Comparison of ENCODE assay signal across 7 mouse cellular contexts in the genomic region with DNA sequence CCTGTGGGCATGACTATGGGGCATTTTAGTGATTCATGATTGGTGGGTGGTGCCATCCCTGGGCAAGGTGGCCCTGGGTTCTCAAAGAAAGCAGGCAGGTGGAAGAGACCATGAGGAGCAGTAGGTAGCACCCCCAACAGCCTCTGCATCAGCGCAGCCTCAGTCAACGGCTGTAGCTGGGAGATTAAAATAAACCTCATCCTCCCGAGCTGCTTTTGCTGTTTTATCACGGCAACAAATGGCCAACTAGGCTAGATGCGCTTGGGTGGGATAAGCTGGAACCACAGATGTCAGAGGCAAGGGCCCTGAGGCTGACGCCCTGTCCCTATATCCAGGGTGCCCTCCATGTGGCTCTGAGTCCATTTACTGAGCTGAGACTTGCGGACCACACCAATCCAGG. TPM values are rescaled to one million over a fixed set of nuclear protein-coding genes. Genes with fewer than 3 reads are reported as not detected.
A peak's percentile ranks its signal among the peaks of the same experiment; 100 is the strongest.
DNase-seq lines count a peak whose midpoint lies in the region; ATAC-seq and TF ChIP-seq lines count a peak whose summit lies in the region.

No protein-coding gene starts in this region.

- H3K9me3 ChIP-seq in E14TG2a.4 (ENCODE audit: low read length) = no peaks in the 10 kb centered on the region
- no peaks in the 10 kb centered on the region for H3K9me3 ChIP-seq in forebrain, postnatal 0 days (ENCODE audit: low read length)
- H3K9me3 ChIP-seq in liver, embryonic 15.5 days (replicated peaks) = no peaks in the 10 kb centered on the region

- no peak for ATAC-seq in forebrain, postnatal 0 days
- ATAC-seq in liver, embryonic 15.5 days (ENCODE audit: insufficient read depth) = peak; percentile 57

- TF ChIP-seq CTCF in C2C12 (IDR thresholded peaks at IDR 0.05; ENCODE audit: control insufficient read depth, insufficient read depth, insufficient read length) (no peak), E14TG2a.4 (conservative IDR thresholded peaks at IDR 0.05; ENCODE audit: low read length) (no peak)
- TF ChIP-seq CTCF in forebrain, postnatal 0 days (IDR thresholded peaks at IDR 0.05; ENCODE audit: low read depth) = no peak

- H3ac ChIP-seq in C2C12 (ENCODE audit: control insufficient read depth, insufficient read length, low read depth) = peak overlapping the region; percentile 22

- H3K4me3 ChIP-seq in C2C12 (ENCODE audit: insufficient read depth, poor library complexity, severe bottlenecking) (peak overlapping the region; percentile 11), E14TG2a.4 (replicated peaks; ENCODE audit: low read length) (peak overlapping the region; percentile 88)
- peak overlapping the region; percentile 96 for H3K4me3 ChIP-seq in forebrain, postnatal 0 days (ENCODE audit: low read depth, low read length)
- H3K4me3 ChIP-seq in liver, embryonic 15.5 days (replicated peaks) = peak overlapping the region; percentile 71

- H3K4me1 ChIP-seq in E14TG2a.4 (replicated peaks; ENCODE audit: low read depth, low read length) = peaks cover 77% of the 10 kb centered on the region
- H3K4me1 ChIP-seq in forebrain, postnatal 0 days (ENCODE audit: insufficient read depth) = peaks cover 29% of the 10 kb centered on the region
- H3K4me1 ChIP-seq in liver, embryonic 15.5 days (replicated peaks) = peaks cover 60% of the 10 kb centered on the region

- no peaks in the 10 kb centered on the region for H3K27me3 ChIP-seq in C2C12 (ENCODE audit: control insufficient read depth, insufficient read depth, insufficient read length)
- peaks cover 16% of the 10 kb centered on the region for H3K27me3 ChIP-seq in E14TG2a.4 (ENCODE audit: insufficient read depth, low read length)
- no peaks in the 10 kb centered on the region for H3K27me3 ChIP-seq in forebrain, postnatal 0 days (ENCODE audit: insufficient read depth, low read length)
- H3K27me3 ChIP-seq in liver, embryonic 15.5 days = peaks cover 19% of the 10 kb centered on the region

- H3K9ac ChIP-seq in forebrain, postnatal 0 days = peak overlapping the region; percentile 99
- H3K9ac ChIP-seq in liver, embryonic 15.5 days = no peak overlapping the region

- no peak for DNase-seq in forebrain, postnatal 0 days
- DNase-seq in gastrocnemius, postnatal 4 days (ENCODE audit: low spot score in 2 of 2) = no peak
- DNase-seq in cerebellum, adult 11 months = no peak
- no peak for DNase-seq in cerebellum, adult 8-10 months

- H3K36me3 ChIP-seq in C2C12 (ENCODE audit: control insufficient read depth, insufficient read depth) (peaks cover 55% of the 10 kb centered on the region), E14TG2a.4 (ENCODE audit: insufficient read depth, low read length) (peaks cover 59% of the 10 kb centered on the region)
- peaks cover 40% of the 10 kb centered on the region for H3K36me3 ChIP-seq in forebrain, postnatal 0 days (ENCODE audit: insufficient read depth)
- peaks cover 21% of the 10 kb centered on the region for H3K36me3 ChIP-seq in liver, embryonic 15.5 days (replicated peaks)

- H3K79me3 ChIP-seq in C2C12 (ENCODE audit: low read depth) = peaks cover 45% of the 10 kb centered on the region

- peak overlapping the region; percentile 98 for H3K27ac ChIP-seq in forebrain, postnatal 0 days (ENCODE audit: low read depth, low read length)
- peak overlapping the region; percentile 79 for H3K27ac ChIP-seq in liver, embryonic 15.5 days (replicated peaks)

- H3K79me2 ChIP-seq in C2C12 (ENCODE audit: control insufficient read depth, insufficient read depth) = peaks cover 66% of the 10 kb centered on the region

- H3K4me2 ChIP-seq in forebrain, postnatal 0 days (ENCODE audit: low read depth) = peak overlapping the region; percentile 97
- peak overlapping the region; percentile 99 for H3K4me2 ChIP-seq in liver, embryonic 15.5 days

- WGBS in forebrain, postnatal 0 days = 55% methylated on average over 7 of the region's 7 CpGs
- 27% methylated on average over 7 of the region's 7 CpGs for WGBS in liver, embryonic 15.5 days (ENCODE audit: insufficient replicate concordance)

TF ChIP-seq in C2C12, 6 proteins besides CTCF, POLR2A, EP300 and RAD21:
- TF ChIP-seq MYOG (IDR thresholded peaks at IDR 0.05; ENCODE audit: control insufficient read depth, extremely low read depth, insufficient read length) (no peak), CEBPB (IDR thresholded peaks at IDR 0.05; ENCODE audit: low read depth) (no peak), USF1 (IDR thresholded peaks at IDR 0.05; ENCODE audit: low read depth) (no peak), MYOD1 (IDR thresholded peaks at IDR 0.05; ENCODE audit: control insufficient read depth, insufficient read length, low read depth) (no peak), MAX (IDR thresholded peaks at IDR 0.05) (no peak), FOSL1 (IDR thresholded peaks at IDR 0.05; ENCODE audit: insufficient read depth, low read length, poor library complexity, severe bottlenecking) (no peak)
TF ChIP-seq in C2C12: peak in this region for 0.

RNA-seq across cellular contexts. Expression of a gene that starts 2.8 kb away (rescaled TPM):
- 37.4 TPM for polyA plus RNA-seq in C2C12 (2012; fragmentation: generic; extraction: Trizol)
- total RNA-seq in forebrain, postnatal 0 days (2014; rRNA removed) = 107 and 120 TPM in 2 replicates
- 18.3 and 18.4 TPM in 2 replicates for polyA plus RNA-seq in forebrain, postnatal 0 days (2015; fragmentation: Nextera tagmentation; extraction: Ambion mirVana)
- polyA plus RNA-seq in liver, embryonic 15.5 days (2015; fragmentation: Nextera tagmentation; extraction: Ambion mirVana) = 0.78 and 0.92 TPM in 2 replicates
- total RNA-seq in gastrocnemius, postnatal 4 days (2021) = 10 to 100 TPM; 17.8 to 18.9 TPM

RNA-seq across cellular contexts. Expression of a gene that starts 14.6 kb away (rescaled TPM):
- 326 TPM for polyA plus RNA-seq in C2C12 (2012; fragmentation: generic; extraction: Trizol)
- total RNA-seq in forebrain, postnatal 0 days (2014; rRNA removed) = 37.9 and 43.9 TPM in 2 replicates
- polyA plus RNA-seq in forebrain, postnatal 0 days (2015; fragmentation: Nextera tagmentation; extraction: Ambion mirVana) = 183 and 196 TPM in 2 replicates
- 63.2 and 74.5 TPM in 2 replicates for polyA plus RNA-seq in liver, embryonic 15.5 days (2015; fragmentation: Nextera tagmentation; extraction: Ambion mirVana)
- total RNA-seq in gastrocnemius, postnatal 4 days (2021) = 100 to 1,000 TPM; 139 to 140 TPM

RNA-seq across cellular contexts. Expression of a gene that starts 21.9 kb away (rescaled TPM):
- polyA plus RNA-seq in C2C12 (2012; fragmentation: generic; extraction: Trizol) = 1,025 TPM
- 230 and 424 TPM in 2 replicates for total RNA-seq in forebrain, postnatal 0 days (2014; rRNA removed)
- 688 and 881 TPM in 2 replicates for polyA plus RNA-seq in forebrain, postnatal 0 days (2015; fragmentation: Nextera tagmentation; extraction: Ambion mirVana)
- 526 and 581 TPM in 2 replicates for polyA plus RNA-seq in liver, embryonic 15.5 days (2015; fragmentation: Nextera tagmentation; extraction: Ambion mirVana)
- total RNA-seq in gastrocnemius, postnatal 4 days (2021) = 100 to 1,000 TPM; 640 to 657 TPM

RNA-seq across cellular contexts. Expression of a gene that starts 28.4 kb away (rescaled TPM):
- polyA plus RNA-seq in C2C12 (2012; fragmentation: generic; extraction: Trizol) = not detected
- 8.3 and 12.9 TPM in 2 replicates for total RNA-seq in forebrain, postnatal 0 days (2014; rRNA removed)
- polyA plus RNA-seq in forebrain, postnatal 0 days (2015; fragmentation: Nextera tagmentation; extraction: Ambion mirVana) = 4.6 and 7.4 TPM in 2 replicates
- polyA plus RNA-seq in liver, embryonic 15.5 days (2015; fragmentation: Nextera tagmentation; extraction: Ambion mirVana) = 0.03 and 0.06 TPM in 2 replicates
- under 1 TPM in 1 of 2 experiments, not detected in 1; 0.34 TPM for total RNA-seq in gastrocnemius, postnatal 4 days (2021)

RNA-seq across cellular contexts. Expression of a gene that starts 36.5 kb away (rescaled TPM):
- polyA plus RNA-seq in C2C12 (2012; fragmentation: generic; extraction: Trizol) = 18.3 TPM
- 0.31 and 0.33 TPM in 2 replicates for total RNA-seq in forebrain, postnatal 0 days (2014; rRNA removed)
- polyA plus RNA-seq in forebrain, postnatal 0 days (2015; fragmentation: Nextera tagmentation; extraction: Ambion mirVana) = 0.70 and 0.81 TPM in 2 replicates
- 2.2 and 2.3 TPM in 2 replicates for polyA plus RNA-seq in liver, embryonic 15.5 days (2015; fragmentation: Nextera tagmentation; extraction: Ambion mirVana)
- total RNA-seq in gastrocnemius, postnatal 4 days (2021) = 10 to 100 TPM; 15.5 to 16.5 TPM

Comparison
In these comparisons a context has a peak if more than half of its experiments do, and no peak if none do; other contexts are left out.
1. H3K4me3 ChIP-seq: peak in every context shown above with its lines; median percentile 96 in forebrain, postnatal 0 days; 88 in E14TG2a.4; 71 in liver, embryonic 15.5 days; 11 in C2C12.
2. RNA of a gene that starts 2.8 kb away (polyA plus RNA-seq): 37.4 TPM in C2C12 (single experiment) and 18.3 to 18.4 TPM in forebrain, postnatal 0 days; 0.78 to 0.92 TPM in liver, embryonic 15.5 days; every median in the first group is over 10 times any median in the second.